Mouse (Mus musculus) cerebellum, adult 2 months (tissue): ENCODE data around the gene Efemp1.

Source experiments
- CTCF ChIP-seq: fragments of 200-500 bp; IDR thresholded peaks from 2 replicates; pipeline ENCODE4 v1.5.1; 2011; ENCODE audit warnings: low read depth, mild to moderate bottlenecking, control low read depth, low read length, moderate library complexity, borderline replicate concordance; ENCODE audit not compliant: insufficient read depth
- POLR2A ChIP-seq: fragments of 200-500 bp; IDR thresholded peaks from 2 replicates; pipeline ENCODE4 v1.6.1; 2011; ENCODE audit warnings: low read length, control low read depth, borderline replicate concordance; ENCODE audit not compliant: insufficient read depth

DNA sequence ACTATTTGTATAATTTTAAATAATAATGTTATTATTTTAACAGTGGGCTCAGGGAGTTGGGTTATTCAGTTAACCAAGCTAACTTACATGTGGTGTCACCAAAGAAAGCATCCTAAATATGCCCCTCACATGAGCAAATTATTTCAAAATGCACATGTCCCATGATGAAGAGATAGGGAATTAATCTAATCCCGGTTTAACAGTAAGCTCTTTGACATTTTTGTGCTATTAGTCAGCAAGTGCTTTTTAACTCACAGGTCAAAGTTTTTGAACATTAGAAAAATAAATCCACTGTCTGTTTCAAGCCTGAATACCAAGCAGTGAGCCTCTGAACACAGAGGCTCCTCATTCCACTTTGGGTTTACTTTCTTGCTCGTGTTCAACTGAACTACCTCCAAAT, 26.1 kb upstream of the Efemp1 start:
- TF ChIP-seq CTCF (no peak), POLR2A (no peak)
